Mouse (Mus musculus) intestine, postnatal 0 days (tissue): ENCODE data around the gene Prkar2a. TPM values are rescaled to one million over a fixed set of nuclear protein-coding genes. Genes with fewer than 3 reads are reported as not detected.

ENCODE experiments used
- ATAC-seq: fragments of 200-750 bp; cut with Nextera tagmentation; 2 replicates; pipeline ENCODE4 v1.8.0; 2017; ENCODE audit warnings: mild to moderate bottlenecking, moderate TSS enrichment, moderate library complexity
- H3K27ac ChIP-seq: fragments of 300-500 bp; sonication (generic); 2 replicates; pipeline ENCODE4 v1.5.1; 2014; ENCODE audit warnings: mild to moderate bottlenecking, low read depth, low read length, moderate library complexity
- H3K27me3 ChIP-seq: fragments of 300-500 bp; sonication (generic); replicated peaks from 2 replicates; pipeline ENCODE4 v1.6.1; 2014; ENCODE audit warnings: low read length, mixed read lengths; ENCODE audit not compliant: control insufficient read depth, insufficient read depth
- H3K36me3 ChIP-seq: fragments of 300-500 bp; sonication (generic); 2 replicates; pipeline ENCODE4 v1.6.1; 2014; ENCODE audit warnings: mild to moderate bottlenecking, moderate library complexity; ENCODE audit not compliant: control insufficient read depth, insufficient read depth
- H3K4me1 ChIP-seq: fragments of 300-500 bp; sonication (generic); replicated peaks from 2 replicates; pipeline ENCODE4 v1.6.1; 2014; ENCODE audit warnings: antibody characterized with exemption, low read length, mixed read lengths; ENCODE audit not compliant: control insufficient read depth, insufficient read depth
- H3K4me2 ChIP-seq: fragments of 300-500 bp; sonication (generic); replicated peaks from 2 replicates; pipeline ENCODE4 v1.6.1; 2014; ENCODE audit warnings: low read depth, mild to moderate bottlenecking, moderate library complexity
- H3K4me3 ChIP-seq: fragments of 300-500 bp; sonication (generic); 2 replicates; pipeline ENCODE4 v1.5.1; 2014; ENCODE audit warnings: low read depth, low read length
- H3K9ac ChIP-seq: fragments of 300-500 bp; sonication (generic); 2 replicates; pipeline ENCODE4 v1.6.1; 2014; ENCODE audit warnings: mild to moderate bottlenecking, low read depth, low read length
- H3K9me3 ChIP-seq: fragments of 300-500 bp; sonication (generic); 2 replicates; pipeline ENCODE4 v1.6.1; 2016; ENCODE audit warnings: mixed run types; ENCODE audit not compliant: control insufficient read depth
- CTCF ChIP-seq: sonication (generic); IDR thresholded peaks from 2 replicates; pipeline ENCODE4 v1.5.1; 2016; ENCODE audit warnings: low read depth, mild to moderate bottlenecking, control low read depth, antibody characterized with exemption, moderate library complexity
- WGBS: fragments of 180-500 bp; shearing (Covaris S2); extraction: QIAGEN DNeasy Blood & Tissue Kit; methylation state at CpG from one replicate; pipeline ENCODE4 v1.1.7; 2014; 5-methylcytosine and 5-hydroxymethylcytosine counted together
- polyA plus RNA-seq: library from polyadenylated mRNA; unstranded; fragments of >200 nt; fragmentation: Nextera tagmentation; extraction: Ambion mirVana; gene quantifications from 2 replicates; pipeline ENCODE4 v1.2.1, GENCODE M21; 2015

The Prkar2a gene
- polyA plus RNA-seq, 1 experiment from 2014 or later = 28.3 TPM

DNA sequence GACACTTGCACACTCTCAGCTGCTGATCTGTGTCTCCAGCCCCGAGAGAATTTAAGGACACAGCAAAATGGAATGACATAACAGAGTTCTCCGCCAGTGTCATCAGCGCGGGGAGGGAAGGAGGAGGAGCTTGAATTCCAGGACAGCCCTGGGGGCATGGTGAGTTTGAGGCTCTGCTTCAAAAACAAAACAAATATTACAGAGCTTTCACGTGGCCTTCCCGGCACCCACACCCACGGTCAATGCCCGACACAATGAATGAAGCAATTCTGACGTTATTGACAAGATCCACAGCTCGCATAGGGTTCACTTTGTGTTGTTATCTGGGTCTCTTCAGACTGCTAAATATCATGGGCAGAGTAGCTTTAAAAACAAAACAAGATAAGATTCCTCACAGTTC lies 75.9 kb downstream of the Prkar2a start:
- Histone ChIP-seq H3K27ac (no peak overlapping the region), H3K36me3 (no peaks in the 10 kb centered on the region), H3K4me3 (no peak overlapping the region), H3K9ac (no peak overlapping the region), H3K9me3 (no peaks in the 10 kb centered on the region), H3K27me3 (no peaks in the 10 kb centered on the region), H3K4me2 (no peak overlapping the region), H3K4me1 (no peaks in the 10 kb centered on the region)
- no peak for TF ChIP-seq CTCF
- WGBS = 56% methylated on average over 10 of the region's 10 CpGs
- ATAC-seq = no peak

- Histone ChIP-seq H3K4me1 (peaks cover 4% of the 10 kb centered on the region; the same call in 1 of the 2 replicates), H3K4me2 (no peak overlapping the region), H3K36me3 (no peaks in the 10 kb centered on the region), H3K27ac (no peak overlapping the region), H3K4me3 (no peak overlapping the region), H3K9ac (no peak overlapping the region), H3K9me3 (peaks cover 8% of the 10 kb centered on the region; the same call in 1 of the 2 replicates), H3K27me3 (no peaks in the 10 kb centered on the region)
- TF ChIP-seq CTCF = no peak
- no peak for ATAC-seq
- 83% methylated on average over 4 of the region's 4 CpGs for WGBS
Measured at GRCm38 (mm10) chr9:108776614-108777013, 87.5 kb downstream of the Prkar2a start.

DNA sequence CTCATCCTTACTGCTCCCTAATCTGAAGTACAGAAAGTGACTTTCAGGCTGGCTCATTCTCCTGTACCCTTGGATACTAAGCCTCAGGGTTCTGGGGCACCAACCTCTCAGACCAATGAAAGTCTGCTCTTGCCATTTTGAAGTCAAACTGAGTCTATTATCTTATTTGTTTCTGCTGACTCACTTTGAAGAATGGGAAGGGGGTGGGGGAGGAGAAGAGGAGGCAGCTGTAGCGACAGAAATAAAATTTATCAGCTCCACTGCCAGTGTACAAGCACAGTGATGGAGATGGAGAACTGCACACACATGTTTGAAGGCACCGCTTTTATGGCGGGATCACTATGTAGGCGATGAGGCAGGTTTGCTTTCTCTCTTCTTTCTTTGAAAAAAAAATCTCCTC lies 88.2 kb downstream of the Prkar2a start:
- Histone ChIP-seq H3K36me3 (no peaks in the 10 kb centered on the region), H3K9ac (no peak overlapping the region), H3K4me2 (no peak overlapping the region), H3K9me3 (peaks cover 8% of the 10 kb centered on the region; the same call in 1 of the 2 replicates), H3K27me3 (no peaks in the 10 kb centered on the region), H3K4me3 (no peak overlapping the region), H3K27ac (no peak overlapping the region), H3K4me1 (peaks cover 4% of the 10 kb centered on the region; the same call in 1 of the 2 replicates)
- ATAC-seq = no peak
- no peak for TF ChIP-seq CTCF
- WGBS = 79% methylated on average over 4 of the region's 4 CpGs

DNA sequence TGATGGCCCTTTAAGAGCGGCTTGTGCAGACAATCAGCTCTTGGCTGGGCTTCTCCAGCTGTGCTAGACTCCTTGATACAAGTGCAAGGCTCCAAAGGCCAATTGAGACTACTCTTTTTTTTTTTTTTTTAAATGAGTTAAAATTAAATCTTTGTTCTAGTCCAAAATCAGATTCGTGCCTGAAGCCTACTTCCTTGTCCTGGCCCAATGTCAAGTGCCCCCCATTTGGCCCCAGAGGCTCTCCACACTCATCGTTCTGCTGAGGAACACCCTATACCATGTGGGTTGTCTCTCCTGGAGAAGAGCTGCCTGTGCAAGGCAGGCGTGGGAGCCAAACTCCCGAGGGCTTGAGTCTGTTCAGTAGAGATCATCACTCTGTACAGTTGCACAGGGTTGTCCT lies 91.8 kb downstream of the Prkar2a start:
- Histone ChIP-seq H3K4me2 (0 out of 2 replicates have a peak overlapping the region, but pooled peaks have one; percentile 1), H3K4me1 (peaks cover 4% of the 10 kb centered on the region; the same call in 1 of the 2 replicates), H3K4me3 (no peak overlapping the region), H3K36me3 (no peaks in the 10 kb centered on the region), H3K27ac (peak overlapping the region; percentile 23; the same call in 1 of the 2 replicates), H3K27me3 (no peaks in the 10 kb centered on the region), H3K9ac (no peak overlapping the region), H3K9me3 (no peaks in the 10 kb centered on the region)
- TF ChIP-seq CTCF = no peak
- WGBS = 25% methylated on average over 5 of the region's 5 CpGs
- ATAC-seq = no peak

GRCm38 (mm10) chr9:108781891-108782290 lies 92.8 kb downstream of the Prkar2a start:
- Histone ChIP-seq H3K36me3 (0 out of 2 replicates have a peak, but pooled peaks cover 4% of the 10 kb centered on the region), H3K4me1 (peaks cover 8% of the 10 kb centered on the region; the same call in 1 of the 2 replicates), H3K4me3 (no peak overlapping the region), H3K9me3 (no peaks in the 10 kb centered on the region), H3K9ac (no peak overlapping the region), H3K27me3 (no peaks in the 10 kb centered on the region), H3K4me2 (no peak overlapping the region), H3K27ac (peak overlapping the region; percentile 70)
- WGBS = 42% methylated on average over 4 of the region's 4 CpGs
- TF ChIP-seq CTCF = no peak
- peak; percentile 60 for ATAC-seq

- Histone ChIP-seq H3K4me3 (peak overlapping the region; percentile 74), H3K4me2 (peak overlapping the region; percentile 63), H3K9ac (no peak overlapping the region), H3K9me3 (no peaks in the 10 kb centered on the region), H3K27ac (0 out of 2 replicates have a peak overlapping the region, but pooled peaks have one; percentile 91), H3K27me3 (no peaks in the 10 kb centered on the region), H3K4me1 (peaks cover 8% of the 10 kb centered on the region; the same call in 1 of the 2 replicates), H3K36me3 (0 out of 2 replicates have a peak, but pooled peaks cover 4% of the 10 kb centered on the region)
- TF ChIP-seq CTCF = no peak
- 24% methylated on average over 9 of the region's 9 CpGs for WGBS
- ATAC-seq = no peak
Measured at GRCm38 (mm10) chr9:108782836-108783547, 93.9 kb downstream of the Prkar2a start.
